Mouse (Mus musculus): Measurements from ENCODE around the gene Shroom3.

Shroom3 gene

GRCm38 (mm10) chr5:92969443-92969842, 286.2 kb downstream of the Shroom3 start:
- no peak for DNase-seq (ENCODE audit: low read depth, low spot score)

GRCm38 (mm10) chr5:92969926-92970325, 286.7 kb downstream of the Shroom3 start:
- DNase-seq (ENCODE audit: low read depth, low spot score): no peak

DNA sequence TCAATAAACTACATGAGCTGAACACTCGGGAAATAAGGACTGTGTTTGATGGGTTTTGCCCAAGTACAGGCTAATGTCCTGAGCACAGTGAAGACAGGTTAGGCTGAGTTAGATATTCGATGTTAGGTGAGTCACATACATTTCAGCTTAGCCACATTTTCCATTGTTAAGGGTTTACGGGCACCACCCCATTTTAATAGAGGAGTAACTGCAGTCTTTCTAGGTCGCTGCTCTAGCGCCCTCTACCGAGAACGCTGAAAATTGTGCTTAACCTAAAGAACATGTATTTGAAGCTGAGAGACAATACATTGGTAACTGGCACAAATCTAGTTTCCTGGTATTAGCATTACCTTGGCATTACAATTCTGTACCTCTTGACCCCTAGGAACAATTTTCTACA, 287.2 kb downstream of the Shroom3 start:
- DNase-seq (ENCODE audit: low read depth, low spot score): no peak

GRCm38 (mm10) chr5:92980393-92980792, 297.2 kb downstream of the Shroom3 start:
- DNase-seq (ENCODE audit: low read depth, low spot score): no peak

GRCm38 (mm10) chr5:92980862-92981261, 297.6 kb downstream of the Shroom3 start:
- DNase-seq (ENCODE audit: low read depth, low spot score): no peak

GRCm38 (mm10) chr5:92982673-92983072, 299.4 kb downstream of the Shroom3 start:
- peak; percentile 26 for DNase-seq (ENCODE audit: low read depth, low spot score)

GRCm38 (mm10) chr5:92983942-92984341, 300.7 kb downstream of the Shroom3 start:
- DNase-seq (ENCODE audit: low read depth, low spot score): peak; percentile 38

DNA sequence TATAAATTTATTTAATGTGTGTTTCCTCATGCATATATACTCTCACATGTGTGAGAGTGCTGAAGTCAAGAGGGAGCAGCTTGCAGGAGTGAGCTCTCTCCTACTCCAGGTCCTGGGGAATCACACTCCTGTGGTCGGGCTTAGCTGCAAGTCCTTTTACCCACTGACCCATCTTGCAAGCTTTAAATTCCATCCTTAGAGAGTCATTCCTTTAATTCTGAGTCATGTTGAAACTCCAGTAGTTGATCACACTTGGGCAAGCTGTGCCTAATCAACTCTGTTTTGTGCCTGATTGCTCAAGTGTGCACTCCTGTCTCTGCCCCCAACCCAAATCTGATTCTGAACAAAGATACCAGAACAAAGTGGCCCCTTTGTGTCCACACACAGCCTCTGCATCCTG, 301.5 kb downstream of the Shroom3 start:
- DNase-seq (ENCODE audit: low read depth, low spot score): no peak

DNA sequence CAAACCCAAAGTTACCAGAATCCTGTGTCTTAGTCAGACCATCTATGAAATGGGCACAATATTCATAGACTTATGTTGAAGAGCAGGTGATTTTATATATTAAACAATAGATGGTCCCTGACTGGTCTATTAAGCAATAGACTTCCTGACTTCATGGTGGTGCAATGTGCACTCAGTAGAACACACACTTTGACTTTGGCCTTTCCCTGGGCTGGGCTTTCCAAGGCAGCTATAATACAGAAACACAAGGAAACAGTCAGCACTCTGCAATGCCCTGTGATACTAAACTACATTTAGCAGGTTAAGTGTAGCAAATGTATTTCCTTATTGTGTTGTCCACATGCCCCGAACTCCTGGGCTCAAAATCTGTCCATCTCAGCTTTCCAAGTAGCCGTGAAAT, 302.2 kb downstream of the Shroom3 start:
- DNase-seq (ENCODE audit: low read depth, low spot score): no peak

GRCm38 (mm10) chr5:92986651-92987610, 303.7 kb downstream of the Shroom3 start:
- DNase-seq (ENCODE audit: low read depth, low spot score): no peak

- no peak for DNase-seq (ENCODE audit: low read depth, low spot score)
Observed at GRCm38 (mm10) chr5:92987891-92988768, 304.9 kb downstream of the Shroom3 start.

GRCm38 (mm10) chr5:92988769-92989356, 305.6 kb downstream of the Shroom3 start:
- no peak for DNase-seq (ENCODE audit: low read depth, low spot score)

DNA sequence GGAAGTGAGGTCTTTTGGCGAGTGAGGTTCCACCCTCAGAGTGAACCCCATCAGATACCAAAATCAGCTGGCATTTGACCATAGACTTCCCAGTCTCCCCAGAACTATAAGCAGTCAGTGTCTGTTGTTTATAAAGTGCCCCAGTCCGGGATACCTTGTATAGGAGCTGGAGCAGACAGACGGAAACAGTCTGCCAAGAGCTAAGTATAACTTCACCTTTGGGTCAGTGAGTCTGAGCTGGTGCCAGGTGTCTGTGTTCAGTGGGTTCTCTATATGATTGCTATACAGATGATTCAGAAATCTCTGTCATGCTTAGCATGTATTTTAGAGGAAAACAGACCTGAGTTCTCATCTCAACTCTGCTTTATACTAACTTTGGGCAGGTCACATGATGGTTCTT, 308.9 kb downstream of the Shroom3 start:
- DNase-seq (ENCODE audit: low read depth, low spot score): no peak

- DNase-seq (ENCODE audit: low read depth, low spot score): no peak
Observed at GRCm38 (mm10) chr5:92994309-92994708, 311.1 kb downstream of the Shroom3 start.

- DNase-seq (ENCODE audit: low read depth, low spot score): no peak
Observed at GRCm38 (mm10) chr5:92994861-92995260, 311.6 kb downstream of the Shroom3 start.

DNA sequence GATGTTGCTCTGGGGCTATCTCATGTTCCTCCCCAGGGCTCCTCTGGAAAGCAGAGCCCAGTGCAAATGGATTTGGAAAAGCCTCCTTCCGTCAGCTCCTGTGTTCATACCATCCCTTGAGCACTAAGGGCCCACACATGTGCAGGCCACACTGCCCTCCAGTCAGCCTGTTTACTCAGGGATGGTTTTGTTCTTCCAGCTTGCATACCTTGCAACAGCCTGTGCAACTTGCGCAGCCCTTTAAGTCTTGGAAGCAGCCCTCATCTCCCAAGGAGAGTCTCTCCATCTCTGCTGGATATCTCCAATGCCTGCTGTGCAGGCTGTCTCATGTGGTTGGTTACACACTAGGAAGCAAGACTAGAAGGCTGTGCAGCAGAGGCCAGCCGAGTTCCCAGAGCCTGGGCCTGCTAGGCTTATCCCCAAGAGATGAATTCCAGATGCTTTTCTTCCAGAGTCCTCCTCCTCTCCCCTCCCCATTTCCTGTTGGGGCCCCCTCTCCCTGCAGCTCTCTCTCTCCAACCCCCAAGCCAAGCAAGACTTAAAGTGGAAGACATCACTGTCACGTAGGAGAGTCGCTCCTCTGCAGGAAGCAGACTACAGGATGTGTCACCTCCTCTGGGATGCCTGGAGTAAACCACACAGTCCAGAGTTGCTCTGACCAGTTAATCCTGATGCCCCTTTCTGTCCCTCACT, 314.3 kb downstream of the Shroom3 start:
- no peak for DNase-seq (ENCODE audit: low read depth, low spot score)

DNA sequence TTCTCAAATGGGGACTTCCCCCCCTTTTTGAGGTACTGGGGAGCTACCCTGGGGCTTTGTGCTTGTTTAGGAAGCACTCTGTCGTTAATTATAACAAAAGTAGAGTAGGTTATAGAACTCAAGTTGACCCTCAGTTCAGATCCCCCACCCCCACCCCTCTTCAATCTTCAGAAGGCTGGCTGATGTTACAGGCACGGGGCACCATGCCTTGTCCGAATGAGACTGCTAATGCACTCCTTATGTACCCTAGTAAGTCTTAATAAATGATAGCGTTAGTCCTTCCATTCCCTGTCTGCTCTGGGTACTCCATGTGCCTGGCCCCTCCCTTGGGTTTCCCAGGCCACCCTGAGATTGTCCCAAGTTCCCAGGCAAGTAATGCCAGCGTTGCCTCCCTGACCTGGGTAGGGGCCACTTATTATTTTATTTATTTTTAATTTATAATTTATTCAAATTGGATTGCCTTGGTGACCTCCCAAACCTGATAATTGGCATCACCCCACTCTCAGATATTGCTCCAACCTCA, 315.3 kb downstream of the Shroom3 start:
- no peak for DNase-seq (ENCODE audit: low read depth, low spot score)

- no peak for DNase-seq (ENCODE audit: low read depth, low spot score)
Observed at GRCm38 (mm10) chr5:93000060-93000459, 316.8 kb downstream of the Shroom3 start.

DNA sequence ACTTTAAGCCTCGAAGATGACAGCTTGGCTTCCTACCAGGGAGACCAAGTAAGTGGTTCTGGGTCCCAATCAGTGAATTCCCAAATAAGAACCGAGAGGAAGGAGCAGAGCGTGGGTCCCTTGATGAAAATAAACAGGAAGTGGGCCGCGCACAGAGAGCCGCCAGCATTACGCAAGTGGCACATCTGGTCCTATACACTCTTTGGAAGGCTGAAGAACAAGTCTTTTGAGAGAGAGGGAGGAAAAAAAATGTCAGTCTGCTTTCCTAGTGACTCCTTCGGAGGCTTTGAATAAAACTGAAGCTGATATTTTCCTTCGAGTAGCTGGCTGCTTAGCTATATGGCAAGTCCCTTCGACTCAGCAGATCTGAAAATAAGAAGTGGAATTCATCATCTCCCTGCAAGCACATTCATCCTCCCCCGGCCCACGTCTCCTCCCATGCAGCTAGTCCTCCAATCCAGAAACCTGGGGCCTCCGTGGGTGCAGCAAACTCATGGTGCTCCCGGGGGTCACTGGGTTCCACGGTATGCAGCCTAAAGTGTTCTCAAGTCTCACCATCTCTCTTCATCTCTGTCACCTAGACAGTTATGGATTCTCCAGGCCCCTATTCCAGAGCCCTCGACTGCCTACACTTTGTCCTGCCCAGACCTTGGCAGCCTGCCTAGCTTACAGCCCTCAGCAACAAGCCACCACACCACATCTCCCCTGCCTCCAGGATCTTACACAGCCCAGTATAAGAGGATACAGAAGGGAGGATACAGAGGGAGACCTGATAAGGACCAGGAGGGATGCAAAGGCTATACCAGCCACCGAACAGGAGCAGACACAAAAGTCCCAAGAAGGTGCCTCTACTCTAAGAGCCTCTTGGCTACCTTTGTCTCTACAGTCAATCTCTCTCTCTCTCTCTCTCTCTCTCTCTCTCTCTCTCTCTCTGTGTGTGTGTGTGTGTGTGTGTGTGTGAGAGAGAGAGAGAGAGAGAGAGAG, 317.8 kb downstream of the Shroom3 start:
- no peak for DNase-seq (ENCODE audit: low read depth, low spot score)

GRCm38 (mm10) chr5:93002615-93003014, 319.4 kb downstream of the Shroom3 start:
- no peak for DNase-seq (ENCODE audit: low read depth, low spot score)
